Mouse (Mus musculus) induced T-regulatory cell, adult 2 months (primary cell): ENCODE results near the gene Mrps22.
A peak's percentile ranks its signal among the peaks of the same experiment; 100 is the strongest.

ENCODE experiments used
- DNase-seq: peaks from one replicate; pipeline ENCODE4 v3.0.0-alpha.2; 2012; ENCODE audit warnings: low read depth

The Mrps22 gene

DNA sequence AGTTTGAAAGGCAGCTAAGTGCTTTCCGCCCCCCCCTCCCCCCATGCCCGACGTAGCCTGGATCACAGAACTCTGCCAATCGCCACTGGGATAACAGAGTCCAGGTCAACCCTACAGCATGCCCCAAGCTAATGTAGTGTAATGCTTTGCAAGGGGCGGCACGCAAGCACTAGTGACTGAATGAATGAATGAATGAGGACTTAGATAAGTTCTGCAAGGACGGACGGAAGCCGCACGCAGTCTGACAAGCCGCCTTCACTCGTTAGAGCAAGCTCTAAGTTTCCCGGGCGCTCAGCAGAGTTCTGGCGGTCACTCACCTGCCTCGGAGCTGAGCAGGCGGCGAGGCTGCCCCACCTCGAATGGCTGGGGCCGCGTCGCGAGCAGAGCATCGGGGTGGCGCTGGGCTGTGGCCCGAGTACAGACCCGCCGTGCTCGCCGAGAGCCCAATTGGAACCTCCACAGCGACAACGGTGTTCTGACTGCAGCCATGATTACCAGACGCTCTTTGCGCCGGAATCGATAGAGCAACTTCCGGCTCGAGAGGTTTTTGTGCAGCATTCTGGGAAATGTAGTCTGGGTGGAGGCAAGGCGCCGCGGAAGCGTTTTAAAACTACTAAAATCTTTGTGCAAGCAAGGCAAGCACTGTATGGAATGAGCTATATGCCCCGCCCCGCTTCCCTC lies at the start of gene Mrps22:
Gene Mrps22 (minus strand): TSS at position 505 of the 681 bp plus-strand sequence.
- DNase-seq, result peak; percentile 92

DNA sequence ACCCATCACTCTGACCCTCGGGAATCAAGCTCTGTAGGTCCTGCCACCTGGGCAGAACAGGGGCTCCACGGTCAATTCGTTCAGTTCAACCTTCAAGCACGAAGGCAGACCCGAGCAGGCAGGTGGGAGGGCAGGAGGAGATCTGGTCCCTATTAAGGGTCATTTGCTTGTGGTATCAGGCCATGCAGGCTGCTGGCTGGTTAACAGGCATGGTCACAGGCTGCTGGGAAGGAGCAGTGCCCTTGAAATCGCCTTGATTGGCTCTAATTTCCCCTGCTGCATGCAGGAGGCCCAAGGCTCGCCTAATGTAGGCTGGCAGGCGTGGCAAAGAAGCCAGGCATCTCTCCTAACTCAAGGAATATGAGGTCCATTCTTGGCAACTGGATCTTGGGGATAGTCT lies 49.1 kb upstream of the Mrps22 start:
- DNase-seq, result no peak

DNA sequence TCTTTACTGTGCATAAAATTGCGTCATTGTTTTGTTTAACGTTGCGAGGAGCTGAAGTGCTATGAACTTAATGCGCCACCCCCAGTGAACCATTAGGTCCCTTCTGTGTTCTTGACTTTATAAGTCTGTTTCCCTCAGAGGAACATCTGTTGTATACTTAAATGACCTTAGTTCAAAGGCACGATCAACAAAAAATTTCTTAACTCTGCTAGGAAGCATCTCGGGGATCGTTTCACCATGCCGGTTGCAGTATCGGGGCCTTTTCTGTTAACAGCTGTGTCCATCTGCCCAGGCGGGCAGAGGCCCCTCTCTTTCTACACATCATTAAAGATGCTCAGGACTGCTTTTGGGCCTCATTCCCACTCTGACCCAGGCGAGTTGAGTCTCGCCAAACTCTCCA lies 46.0 kb upstream of the Mrps22 start:
- DNase-seq, result no peak

- DNase-seq, result peak; percentile 13
Measured at GRCm38 (mm10) chr9:98645750-98646149, 44.3 kb upstream of the Mrps22 start.

GRCm38 (mm10) chr9:98642126-98642525 lies 40.7 kb upstream of the Mrps22 start:
- no peak for DNase-seq

DNA sequence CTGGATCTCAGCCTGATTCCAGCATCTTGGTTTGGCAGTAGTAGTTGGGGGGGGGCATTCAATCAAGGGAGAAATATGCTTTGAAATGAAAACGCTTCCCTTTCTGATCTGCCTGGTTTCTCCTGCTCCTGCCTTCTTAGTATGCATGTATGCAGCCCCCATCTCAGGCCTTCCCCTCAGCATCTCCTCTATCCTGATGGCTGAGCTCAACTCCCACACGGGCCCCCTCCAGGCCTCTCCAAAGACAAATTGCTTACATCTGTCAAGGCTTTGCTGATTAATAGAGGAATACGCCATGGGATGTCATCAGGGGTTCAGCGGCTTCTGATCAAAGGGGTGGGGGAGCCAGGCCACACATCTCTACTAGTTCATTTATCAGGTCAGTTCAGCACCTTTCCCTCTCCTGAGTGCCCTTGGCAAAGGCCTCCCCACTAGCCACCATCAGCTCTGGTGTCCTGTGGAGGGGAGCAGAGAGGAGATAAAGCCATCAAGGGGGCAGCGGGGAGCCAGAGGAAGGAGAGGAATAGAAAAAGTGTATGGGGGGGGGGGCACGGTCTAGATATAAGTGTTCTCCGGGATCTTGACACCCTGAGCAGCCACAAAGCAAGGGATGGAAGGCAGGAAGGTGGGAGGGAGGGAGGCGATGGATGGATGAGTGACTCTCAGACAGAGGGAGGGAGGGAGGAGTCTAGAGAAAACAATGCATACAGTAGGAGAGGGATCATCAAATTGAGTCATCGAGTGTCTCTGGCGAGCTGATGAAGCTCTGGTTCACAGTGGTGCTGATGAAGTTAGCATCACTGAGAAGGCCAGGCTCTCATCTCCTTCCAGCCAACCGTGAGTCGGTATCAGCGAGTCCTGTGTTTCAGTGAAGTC lies 32.1 kb upstream of the Mrps22 start:
- DNase-seq, result no peak

DNA sequence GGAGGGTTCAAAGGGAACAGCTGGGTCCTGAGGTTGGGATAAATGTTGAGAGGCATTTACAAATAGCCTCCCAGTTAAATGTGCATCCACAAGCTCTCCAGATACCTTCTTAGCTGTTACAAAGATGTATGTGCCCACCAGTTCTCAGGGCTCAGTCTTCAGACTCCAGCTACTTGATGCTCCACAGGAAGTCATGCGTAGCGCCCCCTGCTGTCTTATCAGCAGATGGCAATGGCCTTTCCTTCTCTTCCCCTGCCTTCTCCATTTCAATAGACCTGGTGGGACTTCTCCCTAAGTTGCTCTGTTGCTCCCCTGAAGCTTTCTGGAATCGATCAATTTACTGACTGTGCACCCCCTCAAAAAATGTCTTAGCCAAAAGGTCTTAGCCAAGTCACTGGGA lies 27.0 kb upstream of the Mrps22 start:
- peak; percentile 35 for DNase-seq

DNA sequence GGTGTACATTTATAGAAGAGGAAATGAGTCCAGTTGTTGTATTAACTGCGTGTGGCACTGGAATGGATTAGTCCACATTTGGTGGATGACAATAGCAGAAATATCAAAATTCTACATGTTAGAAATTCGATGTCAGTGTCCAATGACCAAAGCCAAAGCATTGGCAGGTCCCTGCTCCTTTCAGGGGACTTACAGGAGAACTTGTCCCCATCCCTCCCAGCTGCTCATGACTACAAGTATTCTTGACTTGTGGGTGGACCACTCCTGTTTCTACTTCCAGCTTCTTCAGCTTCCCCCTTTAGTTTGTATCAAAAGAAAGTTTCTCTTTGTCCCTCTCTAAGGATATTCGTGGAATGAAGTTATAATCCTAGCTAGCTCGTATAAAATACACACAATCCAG lies 3.4 kb upstream of the Mrps22 start:
- no peak for DNase-seq

DNA sequence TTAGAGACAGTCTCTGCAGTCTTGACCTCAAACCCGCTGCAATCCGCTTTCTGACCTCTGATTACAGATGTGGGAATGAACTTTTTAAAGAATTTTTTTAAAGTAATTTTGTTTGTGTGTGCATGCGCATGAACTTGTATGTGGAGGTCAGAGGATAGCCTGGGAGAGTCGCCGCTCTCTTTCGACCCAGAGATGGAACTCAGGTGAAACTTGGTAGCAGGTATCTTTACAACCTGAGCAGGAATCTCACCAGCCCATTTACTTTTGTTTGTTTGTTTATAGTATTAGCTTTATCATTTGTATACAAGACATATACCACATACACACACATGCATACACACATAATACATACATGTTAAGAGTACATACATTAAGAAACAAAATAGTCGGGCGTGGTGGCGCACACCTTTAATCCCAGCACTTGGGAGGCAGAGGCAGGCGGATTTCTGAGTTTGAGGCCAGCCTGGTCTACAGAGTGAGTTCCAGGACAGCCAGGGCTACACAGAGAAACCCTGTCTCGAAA lies 438 bp upstream of the Mrps22 start:
- DNase-seq, result no peak

GRCm38 (mm10) chr9:98600094-98600493 lies 1.4 kb downstream of the Mrps22 start:
- DNase-seq, result peak; percentile 21

GRCm38 (mm10) chr9:98583852-98584251 lies 17.6 kb downstream of the Mrps22 start:
- DNase-seq, result no peak

DNA sequence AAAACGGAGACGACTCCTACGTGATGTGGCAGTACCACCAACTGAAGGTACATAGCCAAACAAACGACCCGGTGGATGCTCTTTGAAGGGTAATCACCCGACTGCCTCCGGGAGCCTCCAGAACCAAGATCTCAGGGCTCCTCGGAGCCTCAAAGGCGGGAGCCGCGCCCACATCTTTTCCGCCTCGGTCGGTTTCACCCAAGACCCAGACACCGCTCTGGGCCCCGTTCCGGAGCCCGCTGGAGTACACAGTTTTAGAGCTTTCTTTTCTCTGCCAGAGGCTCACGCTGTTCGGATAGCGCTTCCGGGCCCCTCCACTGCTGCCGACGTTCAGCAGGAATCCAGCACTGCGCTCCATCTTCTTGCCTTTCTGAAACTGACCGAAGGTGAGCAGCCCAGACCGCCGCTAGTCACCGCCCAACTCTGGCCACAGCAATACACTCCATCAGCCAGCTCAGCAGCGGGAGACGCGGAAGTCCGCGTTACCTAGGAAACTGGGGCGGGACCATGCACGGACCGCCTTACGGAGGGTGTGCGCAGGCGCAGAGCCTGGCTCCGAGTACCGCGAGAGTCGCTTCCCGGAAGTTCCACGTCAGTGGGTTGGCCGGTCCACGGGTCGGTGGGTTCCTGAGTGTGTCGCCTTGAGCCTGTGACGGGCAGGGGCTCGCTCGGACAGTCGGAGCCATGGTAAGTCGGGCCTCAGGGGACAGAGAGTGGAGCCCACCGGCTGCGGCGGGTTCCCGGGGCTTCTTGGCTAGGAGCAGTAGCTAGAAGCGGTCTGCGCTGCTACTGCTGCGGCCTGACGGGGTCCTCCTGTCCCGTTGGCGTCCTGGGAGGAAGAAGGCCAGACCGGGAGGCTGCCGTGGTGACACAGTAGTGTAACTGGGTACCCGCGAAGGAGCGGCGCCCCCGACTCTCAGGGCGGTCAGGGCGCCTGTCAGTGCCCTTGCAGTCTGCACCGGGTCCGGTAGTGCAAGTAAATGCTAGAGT lies 38.0 kb downstream of the Mrps22 start, which contains the start of gene Copb2:
Gene Copb2 (plus strand): TSS at position 585 of the 990 bp plus-strand sequence.
- DNase-seq, result peak; percentile 98

DNA sequence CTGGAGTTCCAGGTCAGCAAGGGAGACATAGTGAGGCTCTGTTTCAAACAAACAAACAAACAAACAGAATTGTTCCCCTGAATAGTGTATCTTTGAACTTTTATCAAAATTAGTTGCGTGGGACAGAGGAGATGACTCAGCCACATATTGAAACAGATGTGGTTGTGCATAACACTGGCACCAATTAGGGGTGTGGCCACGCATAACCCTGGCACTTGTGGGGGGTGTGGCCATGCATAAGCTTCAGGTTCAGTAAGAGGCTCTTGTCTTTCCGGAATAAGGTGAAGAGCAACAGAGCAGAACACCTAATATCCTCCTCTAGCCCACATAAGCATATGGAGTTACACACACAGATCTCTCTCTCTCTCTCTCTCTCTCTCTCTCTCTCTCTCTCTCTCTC lies 57.4 kb downstream of the Mrps22 start:
- DNase-seq, result no peak
